Mouse (Mus musculus) MEL (cell line): ENCODE measurements around the gene Ugt2a3. TPM values are rescaled to one million over a fixed set of nuclear protein-coding genes. Genes with fewer than 3 reads are reported as not detected.
"Not testable (repeated sequence)": the region's sequence is repeated elsewhere in the genome, so short reads cannot be mapped to it uniquely, and the experiment has no call there.

Source experiments
- DNase-seq: peaks from one replicate; pipeline ENCODE4 v3.0.0; 2011; ENCODE audit warnings: low read depth, low spot score
- H3K27ac ChIP-seq: 2 replicates; pipeline ENCODE4 v1.5.1; 2012; ENCODE audit warnings: low read depth, mild to moderate bottlenecking, control low read depth, low read length, moderate library complexity; ENCODE audit not compliant: control insufficient read depth
- H3K27me3 ChIP-seq, 2 experiments: fragments of 150-350 bp in 1 of 2; sonication (generic) in 1 of 2; 2 replicates each; pipeline ENCODE4 v1.6.1; 2012; ENCODE audit warnings: low read length in 2 of 2, mild to moderate bottlenecking in 2 of 2, improper control_type of control experiment in 1 of 2, moderate library complexity in 1 of 2; ENCODE audit not compliant: insufficient read depth in 2 of 2, control insufficient read depth in 1 of 2
- H3K36me3 ChIP-seq, 2 experiments: 2 replicates each; pipeline ENCODE4 v1.6.1; 2012 to 2014; ENCODE audit warnings: low read length in 2 of 2, improper control_type of control experiment in 1 of 2, inconsistent platforms in 1 of 2, mild to moderate bottlenecking in 1 of 2; ENCODE audit not compliant: insufficient read depth in 2 of 2, control insufficient read depth in 1 of 2
- H3K4me1 ChIP-seq, 2 experiments: fragments of 150-350 bp in 1 of 2; sonication (generic) in 1 of 2; 2 replicates each; pipeline ENCODE4 v1.6.1; 2012; ENCODE audit warnings: low read length in 2 of 2, improper control_type of control experiment in 1 of 2, mild to moderate bottlenecking in 1 of 2; ENCODE audit not compliant: insufficient read depth in 2 of 2, control insufficient read depth in 1 of 2
- H3K4me3 ChIP-seq, 2 experiments: fragments of 150-350 bp in 1 of 2; sonication (generic) in 1 of 2; 2 replicates each; pipeline ENCODE4 v1.5.1; 2012; ENCODE audit warnings: low read depth in 2 of 2, low read length in 2 of 2, mild to moderate bottlenecking in 2 of 2, moderate library complexity in 2 of 2, control low read depth in 1 of 2, improper control_type of control experiment in 1 of 2; ENCODE audit not compliant: control insufficient read depth in 1 of 2, insufficient read depth in 1 of 2
- H3K79me2 ChIP-seq: 2 replicates; pipeline ENCODE4 v1.6.1; 2012; ENCODE audit warnings: mild to moderate bottlenecking, low read length, moderate library complexity; ENCODE audit not compliant: control insufficient read depth, poor library complexity, insufficient read depth
- H3K9ac ChIP-seq: 2 replicates; pipeline ENCODE4 v1.6.1; 2012; ENCODE audit warnings: low read depth, mild to moderate bottlenecking, control low read depth, low read length, moderate library complexity; ENCODE audit not compliant: control insufficient read depth, poor library complexity, severe bottlenecking
- H3K9me3 ChIP-seq: fragments of 150-350 bp; sonication (generic); replicated peaks from 2 replicates; pipeline ENCODE4 v1.6.1; 2012; ENCODE audit warnings: mild to moderate bottlenecking, low read length, improper control_type of control experiment, moderate library complexity; ENCODE audit not compliant: insufficient read depth
- CHD1 ChIP-seq: IDR thresholded peaks from 2 replicates; pipeline ENCODE4 v1.6.1; 2012; ENCODE audit warnings: low read depth, mild to moderate bottlenecking, inconsistent platforms, low read length, improper control_type of control experiment
- CHD2 ChIP-seq: IDR thresholded peaks from 2 replicates; pipeline ENCODE4 v1.6.1; 2011; ENCODE audit warnings: low read length, improper control_type of control experiment
- ELF1 ChIP-seq: IDR thresholded peaks from 2 replicates; pipeline ENCODE4 v1.6.1; 2014; ENCODE audit warnings: low read depth, mild to moderate bottlenecking, inconsistent platforms, low read length, improper control_type of control experiment, moderate library complexity
- EP300 ChIP-seq, 2 experiments: IDR thresholded peaks; 2 replicates each; pipeline ENCODE4 v1.6.1; 2011; ENCODE audit warnings: improper control_type of control experiment in 2 of 2, low read length in 2 of 2, low read depth in 1 of 2, mild to moderate bottlenecking in 1 of 2
- ETS1 ChIP-seq: IDR thresholded peaks from 2 replicates; pipeline ENCODE4 v1.6.1; 2012; ENCODE audit warnings: low read depth, mild to moderate bottlenecking, inconsistent platforms, low read length, improper control_type of control experiment, moderate library complexity
- HCFC1 ChIP-seq: IDR thresholded peaks from 2 replicates; pipeline ENCODE4 v1.6.1; 2012; ENCODE audit warnings: low read depth, mild to moderate bottlenecking, inconsistent platforms, low read length, improper control_type of control experiment, moderate library complexity
- JUND ChIP-seq: IDR thresholded peaks from 2 replicates; pipeline ENCODE4 v1.6.1; 2011; ENCODE audit warnings: low read depth, mild to moderate bottlenecking, improper control_type of control experiment, low read length
- MAX ChIP-seq: IDR thresholded peaks from 2 replicates; pipeline ENCODE4 v1.6.1; 2011; ENCODE audit warnings: low read length, improper control_type of control experiment
- MAZ ChIP-seq: IDR thresholded peaks from 2 replicates; pipeline ENCODE4 v1.6.1; 2012; ENCODE audit warnings: low read depth, mild to moderate bottlenecking, inconsistent platforms, low read length, improper control_type of control experiment
- MEF2A ChIP-seq: IDR thresholded peaks from 2 replicates; pipeline ENCODE4 v1.6.1; 2014; ENCODE audit warnings: low read depth, mild to moderate bottlenecking, inconsistent platforms, low read length, improper control_type of control experiment; ENCODE audit not compliant: poor library complexity, insufficient replicate concordance, severe bottlenecking; ENCODE audit errors: extremely low read depth
- MYB ChIP-seq: IDR thresholded peaks from 2 replicates; pipeline ENCODE4 v1.6.1; 2011; ENCODE audit warnings: mild to moderate bottlenecking, low read depth, low read length, improper control_type of control experiment
- NELFE ChIP-seq: IDR thresholded peaks from 2 replicates; pipeline ENCODE4 v1.6.1; 2011; ENCODE audit warnings: low read depth, low read length, improper control_type of control experiment
- POLR2A ChIP-seq, 2 experiments: IDR thresholded peaks; 2 replicates each; pipeline ENCODE4 v1.6.1; 2011 to 2012; ENCODE audit warnings: low read length in 2 of 2, mild to moderate bottlenecking in 2 of 2, control low read depth in 1 of 2, improper control_type of control experiment in 1 of 2, low read depth in 1 of 2, moderate library complexity in 1 of 2; ENCODE audit not compliant: control insufficient read depth in 1 of 2, insufficient read depth in 1 of 2, poor library complexity in 1 of 2
- POLR2AphosphoS2 ChIP-seq: IDR thresholded peaks from 2 replicates; pipeline ENCODE4 v1.6.1; 2011; ENCODE audit warnings: low read length, improper control_type of control experiment
- RCOR1 ChIP-seq: IDR thresholded peaks from 2 replicates; pipeline ENCODE4 v1.6.1; 2012; ENCODE audit warnings: low read depth, mild to moderate bottlenecking, inconsistent platforms, low read length, improper control_type of control experiment
- SIN3A ChIP-seq: IDR thresholded peaks from 2 replicates; pipeline ENCODE4 v1.6.1; 2012; ENCODE audit warnings: low read length, improper control_type of control experiment, inconsistent platforms
- SMC3 ChIP-seq: IDR thresholded peaks from 2 replicates; pipeline ENCODE4 v1.6.1; 2011; ENCODE audit warnings: low read depth, low read length, improper control_type of control experiment
- USF1 ChIP-seq: IDR thresholded peaks from 2 replicates; pipeline ENCODE4 v1.6.1; 2014; ENCODE audit warnings: low read depth, mild to moderate bottlenecking, inconsistent platforms, low read length, improper control_type of control experiment, moderate library complexity
- ZC3H11A ChIP-seq: IDR thresholded peaks from 2 replicates; pipeline ENCODE4 v1.6.1; 2012; ENCODE audit warnings: low read depth, mild to moderate bottlenecking, inconsistent platforms, low read length, improper control_type of control experiment
- ZKSCAN1 ChIP-seq: IDR thresholded peaks from 2 replicates; pipeline ENCODE4 v1.6.1; 2012; ENCODE audit warnings: low read depth, mild to moderate bottlenecking, inconsistent platforms, low read length, improper control_type of control experiment, moderate library complexity
- polyA plus RNA-seq, 2 experiments: library from polyadenylated mRNA; stranded (reverse) in 1 of 2; unstranded in 1 of 2; fragments of >175 nt in 1 of 2; fragments of >200 nt in 1 of 2; gene quantifications; 2 replicates each; pipeline versions ENCODE4 v1.2.1 to v1.2.4; 2012; ENCODE audit warnings: low replicate concordance in 2 of 2, low read depth in 1 of 2; ENCODE audit not compliant: insufficient read length in 2 of 2, insufficient read depth in 1 of 2, missing spikeins in 1 of 2
- total RNA-seq: library from RNA; depleted of rRNA; stranded (reverse); fragments of 300-350 nt; gene quantifications from 2 replicates; pipeline ENCODE4 v1.2.3, GENCODE M21; 2012

Gene Ugt2a3
- total and polyA plus RNA-seq, 3 experiments, result not detected

DNA sequence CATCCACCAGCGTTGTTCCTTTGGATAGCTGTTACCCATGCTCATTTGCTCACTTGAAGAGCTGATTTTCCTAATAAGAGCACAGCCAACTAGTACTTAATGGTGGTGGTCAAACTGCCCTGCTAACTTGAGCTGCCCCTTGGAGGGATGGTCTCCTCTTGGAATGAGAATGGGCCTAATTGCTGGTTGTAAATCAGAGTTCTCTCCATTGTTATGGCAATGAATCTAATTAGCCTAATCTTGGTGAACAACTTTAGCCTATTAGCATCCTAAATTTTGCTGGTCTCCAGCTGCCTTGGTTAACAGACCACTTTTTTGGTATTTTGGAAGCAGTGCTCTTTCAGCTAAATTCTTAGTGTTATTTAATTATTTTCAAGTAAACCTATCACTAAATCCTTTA lies 13.4 kb upstream of the Ugt2a3 start:
- Histone ChIP-seq H3K27ac (no peak overlapping the region), H3K9ac (no peak overlapping the region), H3K27me3 (no peaks in the 10 kb centered on the region), H3K36me3 (no peaks in the 10 kb centered on the region), H3K9me3 (no peaks in the 10 kb centered on the region), H3K79me2 (no peaks in the 10 kb centered on the region), H3K4me3 (no peak overlapping the region), H3K4me1 (no peaks in the 10 kb centered on the region)
- DNase-seq, result no peak
- TF ChIP-seq ZC3H11A (no peak), EP300 (IDR thresholded peaks at IDR 0.05; ENCODE audit: low read depth in 1 of 2, low read length in 2 of 2) (no peak), ZKSCAN1 (no peak), CHD1 (no peak), HCFC1 (no peak), MAZ (no peak)
- TF ChIP-seq, all 39 proteins: peak for 0

DNA sequence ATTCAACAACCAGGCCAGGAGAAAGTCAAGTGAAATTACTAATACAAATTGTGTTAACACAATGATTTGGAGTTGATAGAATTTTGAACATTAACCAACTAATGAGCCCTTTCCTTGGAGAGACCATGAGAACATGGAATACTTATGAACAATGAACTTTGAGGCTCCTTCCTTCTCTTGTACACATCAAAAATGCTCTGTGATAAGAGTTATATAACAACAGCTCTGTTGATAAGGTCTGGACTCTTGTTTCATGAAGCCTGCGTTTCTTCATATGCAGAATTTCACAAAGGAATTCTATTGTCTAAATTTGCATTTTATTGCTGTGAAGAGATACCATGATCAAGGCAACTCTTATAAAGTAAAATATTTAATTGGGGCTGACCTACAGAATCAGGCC lies 12.2 kb upstream of the Ugt2a3 start:
- H3K9ac ChIP-seq, H3K27ac ChIP-seq, H3K79me2 ChIP-seq, H3K4me1 ChIP-seq, H3K36me3 ChIP-seq, H3K4me3 ChIP-seq, H3K9me3 ChIP-seq, H3K27me3 ChIP-seq, DNase-seq: not testable (repeated sequence)

DNA sequence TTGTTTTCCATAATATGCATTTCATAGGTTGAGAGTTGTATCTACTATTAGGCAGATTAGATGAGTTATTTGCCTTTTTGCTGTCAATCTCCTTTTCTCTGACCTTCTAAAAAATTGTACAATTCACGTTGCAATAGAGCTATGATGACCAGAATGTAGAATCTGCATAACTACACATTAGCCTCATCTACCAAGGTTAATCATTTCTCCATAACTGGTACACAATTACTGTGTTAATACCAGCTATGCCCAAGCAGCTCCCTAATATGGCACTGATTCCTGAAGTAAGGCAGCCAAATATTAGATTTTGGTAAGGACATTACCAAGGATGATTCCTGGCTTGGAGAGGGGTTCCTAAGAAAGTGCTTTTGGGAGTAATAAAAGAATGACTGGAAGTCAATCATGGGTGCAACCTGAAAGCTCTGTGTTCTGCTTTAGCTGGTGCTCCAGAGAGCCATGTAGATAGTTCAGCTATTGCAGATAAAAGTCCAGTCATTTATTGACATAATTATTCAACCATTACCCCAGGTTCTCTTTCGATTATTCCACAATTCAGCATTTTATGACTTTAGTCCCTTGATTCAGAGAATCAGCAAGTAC lies 10.6 kb upstream of the Ugt2a3 start:
- H3K36me3 ChIP-seq, H3K9ac ChIP-seq, H3K4me3 ChIP-seq, H3K9me3 ChIP-seq, H3K27ac ChIP-seq, DNase-seq, H3K4me1 ChIP-seq, H3K79me2 ChIP-seq, H3K27me3 ChIP-seq: not testable (repeated sequence)

DNA sequence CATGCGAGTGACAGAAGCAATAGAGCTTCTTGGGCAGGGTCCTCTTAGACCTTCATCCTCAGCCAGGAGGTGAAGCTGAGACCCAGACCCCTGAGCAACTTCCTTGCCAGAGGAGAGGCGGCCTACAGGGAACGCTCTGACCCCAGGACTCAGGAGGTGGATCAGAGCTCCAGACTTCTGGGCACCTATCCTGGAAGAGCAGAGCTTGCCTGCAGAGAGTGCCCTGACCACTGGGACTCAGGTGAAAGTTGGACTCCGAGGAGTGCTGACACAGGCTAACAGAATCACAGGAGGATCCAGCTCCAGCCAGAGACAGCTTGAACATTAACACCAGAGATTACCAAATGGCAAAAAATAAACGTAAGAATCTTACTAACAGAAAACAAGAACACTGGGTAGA lies 3.5 kb upstream of the Ugt2a3 start:
- Histone ChIP-seq H3K9ac (no peak overlapping the region), H3K79me2 (no peaks in the 10 kb centered on the region), H3K36me3 (no peaks in the 10 kb centered on the region), H3K4me3 (no peak overlapping the region), H3K4me1 (no peaks in the 10 kb centered on the region)
- DNase-seq, result no peak
- TF ChIP-seq RCOR1 (no peak), EP300 (IDR thresholded peaks at IDR 0.05; ENCODE audit: low read depth in 1 of 2, low read length in 2 of 2) (no peak), POLR2A (IDR thresholded peaks at IDR 0.05; ENCODE audit: control insufficient read depth in 1 of 2, insufficient read depth in 1 of 2, low read depth in 1 of 2, low read length in 2 of 2, poor library complexity in 1 of 2) (no peak), ETS1 (no peak), POLR2AphosphoS2 (no peak), SMC3 (no peak), MEF2A (no peak), MAX (no peak), CHD2 (no peak), MYB (no peak), ELF1 (no peak), SIN3A (no peak), NELFE (no peak), USF1 (no peak), JUND (no peak)
- TF ChIP-seq, all 39 proteins: peak for 0
- H3K27me3 ChIP-seq, result no peaks in the 10 kb centered on the region
- no peaks in the 10 kb centered on the region for H3K9me3 ChIP-seq
- no peak overlapping the region for H3K27ac ChIP-seq
